Mouse (Mus musculus) hematopoietic stem cell, adult 5-6 weeks (primary cell): ENCODE data around the gene Lrrc8c. TPM values are rescaled to one million over a fixed set of nuclear protein-coding genes. Genes with fewer than 3 reads are reported as not detected.

Experiments
- ATAC-seq, 2 experiments: fragments of 125-278 bp in 1 of 2; replicated peaks in 1 of 2; 2 replicates each; pipeline ENCODE4 v1.8.0; 2016 to 2017; ENCODE audit warnings: inconsistent platforms in 2 of 2, mild to moderate bottlenecking in 2 of 2, moderate number of reproducible peaks in 2 of 2, low read depth in 1 of 2, moderate TSS enrichment in 1 of 2; ENCODE audit not compliant: low FRiP score in 2 of 2, poor library complexity in 2 of 2, severe bottlenecking in 2 of 2, insufficient read depth in 1 of 2, low TSS enrichment in 1 of 2
- total RNA-seq: library from RNA; stranded (forward); fragments of 172-1452, 232-1000 nt; gene quantifications from 2 replicates; pipeline ENCODE4 v1.2.3, GENCODE M21; 2017

Gene Lrrc8c
- total RNA-seq, 1 experiment from 2014 or later, result 17.3 TPM

- ATAC-seq, result no peak
These were observed 120.2 kb downstream of the Lrrc8c start for GRCm38 (mm10) chr5:105639363-105639762.

GRCm38 (mm10) chr5:105642517-105642916 lies 123.3 kb downstream of the Lrrc8c start:
- ATAC-seq, result peak; percentile 87 to 91

GRCm38 (mm10) chr5:105643276-105643675 lies 124.1 kb downstream of the Lrrc8c start:
- no peak for ATAC-seq

- no peak for ATAC-seq
These were observed 125.0 kb downstream of the Lrrc8c start for GRCm38 (mm10) chr5:105644195-105644594.

- no peak for ATAC-seq
These were observed 127.9 kb downstream of the Lrrc8c start for GRCm38 (mm10) chr5:105647094-105647493.

GRCm38 (mm10) chr5:105648648-105649287 lies 129.6 kb downstream of the Lrrc8c start:
- peak; percentile 83 to 85 for ATAC-seq

GRCm38 (mm10) chr5:105649514-105650001 lies 130.4 kb downstream of the Lrrc8c start:
- peak; percentile 9 to 22 for ATAC-seq

- peak; percentile 32 to 33; a peak in 2 of 4 replicates for ATAC-seq
These were observed 131.7 kb downstream of the Lrrc8c start for GRCm38 (mm10) chr5:105650728-105651479.

- no peak for ATAC-seq
These were observed 132.4 kb downstream of the Lrrc8c start for GRCm38 (mm10) chr5:105651561-105651991.

- peak; percentile 57 to 78 for ATAC-seq
These were observed 135.3 kb downstream of the Lrrc8c start for GRCm38 (mm10) chr5:105654237-105655063.

- no peak for ATAC-seq
These were observed 136.0 kb downstream of the Lrrc8c start for GRCm38 (mm10) chr5:105655100-105655734.

GRCm38 (mm10) chr5:105661894-105662293 lies 142.7 kb downstream of the Lrrc8c start:
- peak; percentile 46 to 58 for ATAC-seq

Other genes with a start within 250 kb of the Lrrc8c start
- 0.88 TPM in 1 of 2 replicates, not detected in the other for gene Gm43302, start 225.7 kb upstream of the Lrrc8c start, total RNA-seq
- gene Gbp6, start 225.7 kb upstream of the Lrrc8c start, total RNA-seq, result 14.3 and 18.6 TPM in 2 replicates
- 10.0 and 10.4 TPM in 2 replicates for gene Lrrc8b, start 103.6 kb upstream of the Lrrc8c start, total RNA-seq
- gene Lrrc8d, start 180.6 kb downstream of the Lrrc8c start, total RNA-seq, result 23.8 and 25.3 TPM in 2 replicates